13 mouse cellular contexts compared by ENCODE assay signal in the genomic region with DNA sequence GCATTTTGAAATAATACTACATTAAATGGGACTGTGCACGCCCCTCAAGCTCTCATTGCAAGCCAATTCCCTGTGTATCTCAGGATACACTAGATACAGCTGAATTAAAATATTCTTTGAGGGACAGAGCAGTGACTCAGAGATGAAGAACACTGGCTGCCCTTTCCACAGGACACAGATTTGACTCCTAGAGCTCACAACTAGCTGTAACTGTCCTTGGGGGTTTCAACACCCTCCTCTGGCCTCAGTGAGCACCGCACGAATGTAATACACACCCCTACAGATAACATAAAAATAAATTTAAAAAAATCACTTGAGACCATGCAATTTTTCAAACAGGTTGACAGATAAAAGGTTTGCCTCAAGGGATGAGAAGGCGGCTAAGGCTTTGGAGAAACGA. TPM values are rescaled to one million over a fixed set of nuclear protein-coding genes. Genes with fewer than 3 reads are reported as not detected.
"Had no signal": no experiment of that assay in that cellular context is flagged by ENCODE, and none has a peak within 500 bp of the region (broad histone marks: within the 10 kb centered on the region; RNA-seq: fewer than 3 reads in every experiment).

No protein-coding gene starts in this region.

- H3K27ac ChIP-seq: limb, embryonic 12.5 days; liver, embryonic 13.5 days; lung, embryonic 15.5 days; macrophage; midbrain, embryonic 13.5 days had no signal

- H3K4me3 ChIP-seq: limb, embryonic 12.5 days; liver, embryonic 13.5 days; lung, embryonic 15.5 days; midbrain, embryonic 13.5 days had no signal

- H3K9ac ChIP-seq: limb, embryonic 12.5 days; liver, embryonic 13.5 days; liver, postnatal 0 days; lung, embryonic 15.5 days; midbrain, embryonic 13.5 days had no signal

- H3K4me1 ChIP-seq: limb, embryonic 12.5 days; liver, embryonic 13.5 days; lung, embryonic 15.5 days; midbrain, embryonic 13.5 days had no signal

- H3K4me2 ChIP-seq: limb, embryonic 12.5 days; liver, embryonic 13.5 days; lung, embryonic 15.5 days; midbrain, embryonic 13.5 days had no signal

- H3K27me3 ChIP-seq: limb, embryonic 12.5 days; midbrain, embryonic 13.5 days had no signal

- ATAC-seq: liver, postnatal 0 days; midbrain, embryonic 13.5 days had no signal

- DNase-seq: kidney, postnatal 25 days; layer of hippocampus, adult 9-11 months; liver; liver, embryonic 13.5 days; liver, postnatal 0 days; lung, postnatal 14 days; thymus, adult 2 months; thymus, postnatal 25 days had no signal

- H3K9me3 ChIP-seq: limb, embryonic 12.5 days; liver, embryonic 13.5 days; lung, embryonic 15.5 days; midbrain, embryonic 13.5 days had no signal

- H3K36me3 ChIP-seq: limb, embryonic 12.5 days; liver, embryonic 13.5 days; lung, embryonic 15.5 days; midbrain, embryonic 13.5 days had no signal

RNA-seq across cellular contexts. Expression of a gene that starts 10.2 kb away (rescaled TPM):
- total RNA-seq: neutrophil, adult 5-6 weeks had no signal
- polyA plus RNA-seq: liver, embryonic 13.5 days; macrophage; thymus, adult 2 months had no signal
